Mouse (Mus musculus) MEL (cell line): Measurements from ENCODE around the gene Flot2. TPM values are rescaled to one million over a fixed set of nuclear protein-coding genes. Genes with fewer than 3 reads are reported as not detected.
A peak's percentile ranks its signal among the peaks of the same experiment; 100 is the strongest.

Experiments used
- DNase-seq: peaks from one replicate; pipeline ENCODE4 v3.0.0; 2011; ENCODE audit warnings: low read depth, low spot score
- H3K27ac ChIP-seq: 2 replicates; pipeline ENCODE4 v1.5.1; 2012; ENCODE audit warnings: low read depth, mild to moderate bottlenecking, control low read depth, low read length, moderate library complexity; ENCODE audit not compliant: control insufficient read depth
- H3K27me3 ChIP-seq, 2 experiments: fragments of 150-350 bp in 1 of 2; sonication (generic) in 1 of 2; 2 replicates each; pipeline ENCODE4 v1.6.1; 2012; ENCODE audit warnings: low read length in 2 of 2, mild to moderate bottlenecking in 2 of 2, improper control_type of control experiment in 1 of 2, moderate library complexity in 1 of 2; ENCODE audit not compliant: insufficient read depth in 2 of 2, control insufficient read depth in 1 of 2
- H3K36me3 ChIP-seq, 2 experiments: 2 replicates each; pipeline ENCODE4 v1.6.1; 2012 to 2014; ENCODE audit warnings: low read length in 2 of 2, improper control_type of control experiment in 1 of 2, inconsistent platforms in 1 of 2, mild to moderate bottlenecking in 1 of 2; ENCODE audit not compliant: insufficient read depth in 2 of 2, control insufficient read depth in 1 of 2
- H3K4me1 ChIP-seq, 2 experiments: fragments of 150-350 bp in 1 of 2; sonication (generic) in 1 of 2; 2 replicates each; pipeline ENCODE4 v1.6.1; 2012; ENCODE audit warnings: low read length in 2 of 2, improper control_type of control experiment in 1 of 2, mild to moderate bottlenecking in 1 of 2; ENCODE audit not compliant: insufficient read depth in 2 of 2, control insufficient read depth in 1 of 2
- H3K4me3 ChIP-seq, 2 experiments: fragments of 150-350 bp in 1 of 2; sonication (generic) in 1 of 2; 2 replicates each; pipeline ENCODE4 v1.5.1; 2012; ENCODE audit warnings: low read depth in 2 of 2, low read length in 2 of 2, mild to moderate bottlenecking in 2 of 2, moderate library complexity in 2 of 2, control low read depth in 1 of 2, improper control_type of control experiment in 1 of 2; ENCODE audit not compliant: control insufficient read depth in 1 of 2, insufficient read depth in 1 of 2
- H3K79me2 ChIP-seq: 2 replicates; pipeline ENCODE4 v1.6.1; 2012; ENCODE audit warnings: mild to moderate bottlenecking, low read length, moderate library complexity; ENCODE audit not compliant: control insufficient read depth, poor library complexity, insufficient read depth
- H3K9ac ChIP-seq: 2 replicates; pipeline ENCODE4 v1.6.1; 2012; ENCODE audit warnings: low read depth, mild to moderate bottlenecking, control low read depth, low read length, moderate library complexity; ENCODE audit not compliant: control insufficient read depth, poor library complexity, severe bottlenecking
- H3K9me3 ChIP-seq: fragments of 150-350 bp; sonication (generic); replicated peaks from 2 replicates; pipeline ENCODE4 v1.6.1; 2012; ENCODE audit warnings: mild to moderate bottlenecking, low read length, improper control_type of control experiment, moderate library complexity; ENCODE audit not compliant: insufficient read depth
- BHLHE40 ChIP-seq: IDR thresholded peaks from 2 replicates; pipeline ENCODE4 v1.6.1; 2012; ENCODE audit warnings: low read depth, mild to moderate bottlenecking, inconsistent platforms, low read length, improper control_type of control experiment, borderline replicate concordance
- CHD1 ChIP-seq: IDR thresholded peaks from 2 replicates; pipeline ENCODE4 v1.6.1; 2012; ENCODE audit warnings: low read depth, mild to moderate bottlenecking, inconsistent platforms, low read length, improper control_type of control experiment
- CHD2 ChIP-seq: IDR thresholded peaks from 2 replicates; pipeline ENCODE4 v1.6.1; 2011; ENCODE audit warnings: low read length, improper control_type of control experiment
- E2F4 ChIP-seq: IDR thresholded peaks from 2 replicates; pipeline ENCODE4 v1.6.1; 2011; ENCODE audit warnings: low read depth, low read length, improper control_type of control experiment, borderline replicate concordance
- EP300 ChIP-seq, 2 experiments: IDR thresholded peaks; 2 replicates each; pipeline ENCODE4 v1.6.1; 2011; ENCODE audit warnings: improper control_type of control experiment in 2 of 2, low read length in 2 of 2, low read depth in 1 of 2, mild to moderate bottlenecking in 1 of 2
- ETS1 ChIP-seq: IDR thresholded peaks from 2 replicates; pipeline ENCODE4 v1.6.1; 2012; ENCODE audit warnings: low read depth, mild to moderate bottlenecking, inconsistent platforms, low read length, improper control_type of control experiment, moderate library complexity
- GATA1 ChIP-seq: IDR thresholded peaks from 2 replicates; pipeline ENCODE4 v1.6.1; 2011; ENCODE audit warnings: low read depth, low read length, improper control_type of control experiment
- KAT2A ChIP-seq: conservative IDR thresholded peaks from 2 replicates; pipeline ENCODE4 v1.6.1; 2012; ENCODE audit warnings: low read depth, low read length, improper control_type of control experiment, inconsistent platforms
- MAFK ChIP-seq: IDR thresholded peaks from 2 replicates; pipeline ENCODE4 v1.6.1; 2011; ENCODE audit warnings: low read depth, mild to moderate bottlenecking, low read length, improper control_type of control experiment, borderline replicate concordance
- MAX ChIP-seq: IDR thresholded peaks from 2 replicates; pipeline ENCODE4 v1.6.1; 2011; ENCODE audit warnings: low read length, improper control_type of control experiment
- MEF2A ChIP-seq: IDR thresholded peaks from 2 replicates; pipeline ENCODE4 v1.6.1; 2014; ENCODE audit warnings: low read depth, mild to moderate bottlenecking, inconsistent platforms, low read length, improper control_type of control experiment; ENCODE audit not compliant: poor library complexity, insufficient replicate concordance, severe bottlenecking; ENCODE audit errors: extremely low read depth
- POLR2A ChIP-seq, 2 experiments: IDR thresholded peaks; 2 replicates each; pipeline ENCODE4 v1.6.1; 2011 to 2012; ENCODE audit warnings: low read length in 2 of 2, mild to moderate bottlenecking in 2 of 2, control low read depth in 1 of 2, improper control_type of control experiment in 1 of 2, low read depth in 1 of 2, moderate library complexity in 1 of 2; ENCODE audit not compliant: control insufficient read depth in 1 of 2, insufficient read depth in 1 of 2, poor library complexity in 1 of 2
- POLR2AphosphoS2 ChIP-seq: IDR thresholded peaks from 2 replicates; pipeline ENCODE4 v1.6.1; 2011; ENCODE audit warnings: low read length, improper control_type of control experiment
- POLR2AphosphoS5 ChIP-seq: IDR thresholded peaks from 2 replicates; pipeline ENCODE4 v1.6.1; 2012; ENCODE audit warnings: low read depth, borderline replicate concordance, mild to moderate bottlenecking, inconsistent platforms, low read length, moderate library complexity, mixed read lengths
- SMC3 ChIP-seq: IDR thresholded peaks from 2 replicates; pipeline ENCODE4 v1.6.1; 2011; ENCODE audit warnings: low read depth, low read length, improper control_type of control experiment
- TBP ChIP-seq: IDR thresholded peaks from 2 replicates; pipeline ENCODE4 v1.8.0; 2011; ENCODE audit warnings: low read depth, low read length, improper control_type of control experiment
- UBTF ChIP-seq: IDR thresholded peaks from 2 replicates; pipeline ENCODE4 v1.6.1; 2012; ENCODE audit warnings: low read depth, mild to moderate bottlenecking, inconsistent platforms, low read length, improper control_type of control experiment, moderate library complexity, borderline replicate concordance; ENCODE audit not compliant: insufficient read depth
- USF2 ChIP-seq, 2 experiments: IDR thresholded peaks; 2 replicates each; pipeline ENCODE4 v1.6.1; 2011 to 2012; ENCODE audit warnings: improper control_type of control experiment in 2 of 2, low read length in 2 of 2, borderline replicate concordance in 1 of 2, inconsistent platforms in 1 of 2, low read depth in 1 of 2, mild to moderate bottlenecking in 1 of 2; ENCODE audit not compliant: insufficient read depth in 1 of 2
- ZC3H11A ChIP-seq: IDR thresholded peaks from 2 replicates; pipeline ENCODE4 v1.6.1; 2012; ENCODE audit warnings: low read depth, mild to moderate bottlenecking, inconsistent platforms, low read length, improper control_type of control experiment
- polyA plus RNA-seq, 2 experiments: library from polyadenylated mRNA; stranded (reverse) in 1 of 2; unstranded in 1 of 2; fragments of >175 nt in 1 of 2; fragments of >200 nt in 1 of 2; gene quantifications; 2 replicates each; pipeline versions ENCODE4 v1.2.1 to v1.2.4; 2012; ENCODE audit warnings: low replicate concordance in 2 of 2, low read depth in 1 of 2; ENCODE audit not compliant: insufficient read length in 2 of 2, insufficient read depth in 1 of 2, missing spikeins in 1 of 2
- total RNA-seq: library from RNA; depleted of rRNA; stranded (reverse); fragments of 300-350 nt; gene quantifications from 2 replicates; pipeline ENCODE4 v1.2.3, GENCODE M21; 2012; rRNA removed

Flot2 gene
- total and polyA plus RNA-seq, 3 experiments = 0.08 to 0.15 TPM; not detected in 1

- peak; percentile 51 to 61 for TF ChIP-seq EP300 (IDR thresholded peaks at IDR 0.05; ENCODE audit: low read depth in 1 of 2, low read length in 2 of 2)
- TF ChIP-seq CHD1 = no peak
- TF ChIP-seq E2F4 = no peak
- peak; percentile 33; the same call in 1 of the 2 replicates for TF ChIP-seq BHLHE40
- TF ChIP-seq POLR2AphosphoS5 = no peak
- no peak for TF ChIP-seq MAX
- TF ChIP-seq UBTF = no peak
- no peak for TF ChIP-seq KAT2A
- peak; percentile 72 for TF ChIP-seq ETS1
- TF ChIP-seq MAFK = peak; percentile 71; the same call in 1 of the 2 replicates
- TF ChIP-seq SMC3 = peak; percentile 71
- TF ChIP-seq CHD2 = no peak
- TF ChIP-seq, all 39 proteins: peak for 19
Observed at GRCm38 (mm10) chr11:78102958-78103747, 65.4 kb downstream of the Flot2 start (continued).

- H3K27me3 ChIP-seq = no peaks in the 10 kb centered on the region
- no peak overlapping the region for H3K9ac ChIP-seq
- H3K4me3 ChIP-seq = no peak overlapping the region
- no peaks in the 10 kb centered on the region for H3K9me3 ChIP-seq
- TF ChIP-seq TBP (no peak), KAT2A (no peak), GATA1 (no peak), USF2 (IDR thresholded peaks at IDR 0.05; ENCODE audit: borderline replicate concordance in 1 of 2, insufficient read depth in 1 of 2, low read depth in 1 of 2, low read length in 2 of 2) (no peak), UBTF (no peak), BHLHE40 (no peak), POLR2AphosphoS2 (no peak), ZC3H11A (no peak), POLR2A (IDR thresholded peaks at IDR 0.05; ENCODE audit: control insufficient read depth in 1 of 2, insufficient read depth in 1 of 2, low read depth in 1 of 2, low read length in 2 of 2, poor library complexity in 1 of 2) (no peak), MEF2A (no peak)
- H3K36me3 ChIP-seq = peaks cover 0 to 15% of the 10 kb centered on the region in 2 experiments; a peak in 2 of 4 replicates
- no peak for DNase-seq
- peaks cover 6 to 12% of the 10 kb centered on the region in 2 experiments for H3K4me1 ChIP-seq
- H3K27ac ChIP-seq = no peak overlapping the region
- no peaks in the 10 kb centered on the region for H3K79me2 ChIP-seq
Observed at GRCm38 (mm10) chr11:78104501-78104900, 66.8 kb downstream of the Flot2 start.

Other genes starting within 250 kb of the Flot2 start
- gene Pipox, start 143.8 kb upstream of the Flot2 start, total RNA-seq = not detected in 2 replicates
- gene Pipox, start 143.8 kb upstream of the Flot2 start, polyA plus RNA-seq = not detected
- 0.04 and 0.07 TPM in 2 replicates for gene Sez6, start 107.1 kb upstream of the Flot2 start, total RNA-seq
- not detected for gene Sez6, start 107.1 kb upstream of the Flot2 start, polyA plus RNA-seq
- gene Phf12, start 55.2 kb upstream of the Flot2 start, total RNA-seq = 19.2 and 20.7 TPM in 2 replicates
- 10 to 100 TPM; 43.8 to 56.9 TPM for gene Phf12, start 55.2 kb upstream of the Flot2 start, polyA plus RNA-seq
- 30.1 and 36.7 TPM in 2 replicates for gene Dhrs13, start 5.7 kb upstream of the Flot2 start, total RNA-seq
- gene Dhrs13, start 5.7 kb upstream of the Flot2 start, polyA plus RNA-seq = 10 to 100 TPM in 1 of 2 experiments, not detected in 1; 27.9 TPM
- 39.6 and 43.5 TPM in 2 replicates for gene Eral1, start 42.5 kb downstream of the Flot2 start, total RNA-seq
- 10 to 100 TPM in 1 of 2 experiments, not detected in 1; 38.4 TPM for gene Eral1, start 42.5 kb downstream of the Flot2 start, polyA plus RNA-seq
- 2.4 and 2.5 TPM in 2 replicates for gene Fam222b, start 56.7 kb downstream of the Flot2 start, total RNA-seq
- gene Fam222b, start 56.7 kb downstream of the Flot2 start, polyA plus RNA-seq = 1 to 10 TPM in 1 of 2 experiments, not detected in 1; 8.1 TPM
- gene Traf4, start 127.7 kb downstream of the Flot2 start, total RNA-seq = 21.0 and 42.0 TPM in 2 replicates
- gene Traf4, start 127.7 kb downstream of the Flot2 start, polyA plus RNA-seq = 10 to 100 TPM in 1 of 2 experiments, not detected in 1; 34.4 TPM
- 6.0 and 7.5 TPM in 2 replicates for gene Nek8, start 138.7 kb downstream of the Flot2 start, total RNA-seq
- gene Nek8, start 138.7 kb downstream of the Flot2 start, polyA plus RNA-seq = 10 to 100 TPM in 1 of 2 experiments, not detected in 1; 10.1 TPM
- gene Tlcd1, start 138.8 kb downstream of the Flot2 start, total RNA-seq = 16.2 and 28.3 TPM in 2 replicates
- gene Tlcd1, start 138.8 kb downstream of the Flot2 start, polyA plus RNA-seq = 10 to 100 TPM in 1 of 2 experiments, not detected in 1; 23.3 TPM
- gene Rpl23a, start 145.7 kb downstream of the Flot2 start, total RNA-seq = 3,920 and 4,112 TPM in 2 replicates
- gene Rpl23a, start 145.7 kb downstream of the Flot2 start, polyA plus RNA-seq = 1,000 to 10,000 TPM in 1 of 2 experiments, not detected in 1; 2,892 TPM
- 20.8 TPM in 2 replicates for gene Rab34, start 150.5 kb downstream of the Flot2 start, total RNA-seq
- 10 to 100 TPM in 1 of 2 experiments, not detected in 1; 42.9 TPM for gene Rab34, start 150.5 kb downstream of the Flot2 start, polyA plus RNA-seq
- 0.15 and 0.16 TPM in 2 replicates for gene Proca1, start 155.5 kb downstream of the Flot2 start, total RNA-seq
- under 1 TPM in 1 of 2 experiments, not detected in 1; 0.54 TPM for gene Proca1, start 155.5 kb downstream of the Flot2 start, polyA plus RNA-seq
- 75.5 and 81.4 TPM in 2 replicates for gene Sdf2, start 207.8 kb downstream of the Flot2 start, total RNA-seq
- gene Sdf2, start 207.8 kb downstream of the Flot2 start, polyA plus RNA-seq = 10 to 100 TPM in 1 of 2 experiments, not detected in 1; 68.1 TPM
- 39.6 and 40.3 TPM in 2 replicates for gene Supt6, start 208.1 kb downstream of the Flot2 start, total RNA-seq
- gene Supt6, start 208.1 kb downstream of the Flot2 start, polyA plus RNA-seq = 10 to 100 TPM; 59.8 to 93.2 TPM
- gene 2610507B11Rik, start 223.8 kb downstream of the Flot2 start, total RNA-seq = 80.5 and 85.9 TPM in 2 replicates
- 10 to 100 TPM; 75.8 to 77.6 TPM for gene 2610507B11Rik, start 223.8 kb downstream of the Flot2 start, polyA plus RNA-seq